Mouse (Mus musculus): ENCODE results near the gene Ms4a3. TPM values are rescaled to one million over a fixed set of nuclear protein-coding genes. Genes with fewer than 3 reads are reported as not detected.

Ms4a3 gene
- polyA plus RNA-seq (2015; fragmentation: Nextera tagmentation; extraction: Ambion mirVana): not detected in 2 replicates

GRCm38 (mm10) chr19:11640732-11641131 is at the start of gene Ms4a3:
TSS of gene Ms4a3 (minus strand) at chr19:11640851.
- WGBS: 70% methylated on average over 1 of the region's 1 CpGs
- ATAC-seq (ENCODE audit: low FRiP score, low TSS enrichment): no peak
- Histone ChIP-seq H3K4me3 (ENCODE audit: low read length) (no peak within 1 kb of the TSS), H3K9ac (replicated peaks; ENCODE audit: low read length) (no peak within 1 kb of the TSS), H3K9me3 (ENCODE audit: low read length) (no peaks in the 10 kb centered on the region), H3K27ac (ENCODE audit: low read length) (no peak within 1 kb of the TSS), H3K4me1 (ENCODE audit: insufficient read depth, low read length) (no peaks in the 10 kb centered on the region), H3K36me3 (ENCODE audit: insufficient read depth, low read length) (no peaks in the 10 kb centered on the region), H3K27me3 (ENCODE audit: insufficient read depth, low read length) (no peaks in the 10 kb centered on the region), H3K4me2 (replicated peaks; ENCODE audit: low read depth, low read length) (no peak within 1 kb of the TSS)

- Histone ChIP-seq H3K9ac (replicated peaks; ENCODE audit: low read length) (no peak overlapping the region), H3K4me1 (ENCODE audit: insufficient read depth, low read length) (no peaks in the 10 kb centered on the region), H3K36me3 (ENCODE audit: insufficient read depth, low read length) (no peaks in the 10 kb centered on the region), H3K4me3 (ENCODE audit: low read length) (no peak overlapping the region), H3K4me2 (replicated peaks; ENCODE audit: low read depth, low read length) (no peak overlapping the region), H3K27ac (ENCODE audit: low read length) (no peak overlapping the region), H3K9me3 (ENCODE audit: low read length) (no peaks in the 10 kb centered on the region), H3K27me3 (ENCODE audit: insufficient read depth, low read length) (no peaks in the 10 kb centered on the region)
- no peak for ATAC-seq (ENCODE audit: low FRiP score, low TSS enrichment)
These were observed 20.9 kb upstream of the Ms4a3 start for GRCm38 (mm10) chr19:11661562-11661961.

- Histone ChIP-seq H3K9me3 (ENCODE audit: low read length) (no peaks in the 10 kb centered on the region), H3K27me3 (ENCODE audit: insufficient read depth, low read length) (no peaks in the 10 kb centered on the region), H3K4me1 (ENCODE audit: insufficient read depth, low read length) (no peaks in the 10 kb centered on the region), H3K36me3 (ENCODE audit: insufficient read depth, low read length) (no peaks in the 10 kb centered on the region), H3K4me2 (replicated peaks; ENCODE audit: low read depth, low read length) (no peak within 1 kb of the TSS), H3K4me3 (ENCODE audit: low read length) (no peak within 1 kb of the TSS), H3K9ac (replicated peaks; ENCODE audit: low read length) (no peak within 1 kb of the TSS), H3K27ac (ENCODE audit: low read length) (no peak within 1 kb of the TSS)
- WGBS: 93% methylated on average over 5 of the region's 5 CpGs
- no peak for ATAC-seq (ENCODE audit: low FRiP score, low TSS enrichment)
These were observed 19.8 kb upstream of the Ms4a3 start, which contains the start of gene Oosp2 for GRCm38 (mm10) chr19:11660459-11660858. TSS of gene Oosp2 (minus strand) at chr19:11660559.

GRCm38 (mm10) chr19:11659142-11659541 is 18.5 kb upstream of the Ms4a3 start:
- H3K36me3 ChIP-seq (ENCODE audit: insufficient read depth, low read length): no peaks in the 10 kb centered on the region
- no peaks in the 10 kb centered on the region for H3K27me3 ChIP-seq (ENCODE audit: insufficient read depth, low read length)
- 76% methylated on average over 2 of the region's 2 CpGs for WGBS
- H3K4me3 ChIP-seq (ENCODE audit: low read length): no peak overlapping the region
- no peak overlapping the region for H3K9ac ChIP-seq (replicated peaks; ENCODE audit: low read length)
- no peak overlapping the region for H3K4me2 ChIP-seq (replicated peaks; ENCODE audit: low read depth, low read length)
- no peaks in the 10 kb centered on the region for H3K4me1 ChIP-seq (ENCODE audit: insufficient read depth, low read length)
- no peak for ATAC-seq (ENCODE audit: low FRiP score, low TSS enrichment)
- no peaks in the 10 kb centered on the region for H3K9me3 ChIP-seq (ENCODE audit: low read length)
- no peak overlapping the region for H3K27ac ChIP-seq (ENCODE audit: low read length)

GRCm38 (mm10) chr19:11649564-11649963 is 8.9 kb upstream of the Ms4a3 start:
- Histone ChIP-seq H3K4me2 (replicated peaks; ENCODE audit: low read depth, low read length) (no peak overlapping the region), H3K9ac (replicated peaks; ENCODE audit: low read length) (no peak overlapping the region), H3K4me1 (ENCODE audit: insufficient read depth, low read length) (no peaks in the 10 kb centered on the region), H3K36me3 (ENCODE audit: insufficient read depth, low read length) (no peaks in the 10 kb centered on the region), H3K9me3 (ENCODE audit: low read length) (no peaks in the 10 kb centered on the region), H3K4me3 (ENCODE audit: low read length) (no peak overlapping the region), H3K27me3 (ENCODE audit: insufficient read depth, low read length) (no peaks in the 10 kb centered on the region), H3K27ac (ENCODE audit: low read length) (no peak overlapping the region)
- 82% methylated on average over 4 of the region's 4 CpGs for WGBS
- no peak for ATAC-seq (ENCODE audit: low FRiP score, low TSS enrichment)

GRCm38 (mm10) chr19:11646166-11646565 is 5.5 kb upstream of the Ms4a3 start:
- WGBS: 83% methylated on average over 3 of the region's 3 CpGs
- H3K27ac ChIP-seq (ENCODE audit: low read length): no peak overlapping the region
- no peak overlapping the region for H3K4me2 ChIP-seq (replicated peaks; ENCODE audit: low read depth, low read length)
- H3K9me3 ChIP-seq (ENCODE audit: low read length): no peaks in the 10 kb centered on the region
- no peak overlapping the region for H3K9ac ChIP-seq (replicated peaks; ENCODE audit: low read length)
- no peak overlapping the region for H3K4me3 ChIP-seq (ENCODE audit: low read length)
- no peaks in the 10 kb centered on the region for H3K27me3 ChIP-seq (ENCODE audit: insufficient read depth, low read length)
- no peak for ATAC-seq (ENCODE audit: low FRiP score, low TSS enrichment)
- H3K36me3 ChIP-seq (ENCODE audit: insufficient read depth, low read length): no peaks in the 10 kb centered on the region
- H3K4me1 ChIP-seq (ENCODE audit: insufficient read depth, low read length): no peaks in the 10 kb centered on the region

GRCm38 (mm10) chr19:11639038-11639437 is 1.6 kb downstream of the Ms4a3 start:
- Histone ChIP-seq H3K4me2 (replicated peaks; ENCODE audit: low read depth, low read length) (no peak overlapping the region), H3K36me3 (ENCODE audit: insufficient read depth, low read length) (no peaks in the 10 kb centered on the region), H3K27me3 (ENCODE audit: insufficient read depth, low read length) (no peaks in the 10 kb centered on the region), H3K27ac (ENCODE audit: low read length) (no peak overlapping the region), H3K9ac (replicated peaks; ENCODE audit: low read length) (no peak overlapping the region), H3K4me1 (ENCODE audit: insufficient read depth, low read length) (no peaks in the 10 kb centered on the region), H3K4me3 (ENCODE audit: low read length) (no peak overlapping the region), H3K9me3 (ENCODE audit: low read length) (no peaks in the 10 kb centered on the region)
- no peak for ATAC-seq (ENCODE audit: low FRiP score, low TSS enrichment)
- 75% methylated on average over 4 of the region's 4 CpGs for WGBS

- no peak overlapping the region for H3K4me3 ChIP-seq (ENCODE audit: low read length)
- H3K27me3 ChIP-seq (ENCODE audit: insufficient read depth, low read length): no peaks in the 10 kb centered on the region
- H3K4me2 ChIP-seq (replicated peaks; ENCODE audit: low read depth, low read length): no peak overlapping the region
- H3K27ac ChIP-seq (ENCODE audit: low read length): no peak overlapping the region
- ATAC-seq (ENCODE audit: low FRiP score, low TSS enrichment): no peak
- no peaks in the 10 kb centered on the region for H3K36me3 ChIP-seq (ENCODE audit: insufficient read depth, low read length)
- no peaks in the 10 kb centered on the region for H3K4me1 ChIP-seq (ENCODE audit: insufficient read depth, low read length)
- no peaks in the 10 kb centered on the region for H3K9me3 ChIP-seq (ENCODE audit: low read length)
- H3K9ac ChIP-seq (replicated peaks; ENCODE audit: low read length): no peak overlapping the region
- 79% methylated on average over 5 of the region's 5 CpGs for WGBS
These were observed 5.1 kb downstream of the Ms4a3 start for GRCm38 (mm10) chr19:11635572-11635971.

GRCm38 (mm10) chr19:11634330-11634729 is 6.3 kb downstream of the Ms4a3 start:
- ATAC-seq (ENCODE audit: low FRiP score, low TSS enrichment): no peak
- Histone ChIP-seq H3K36me3 (ENCODE audit: insufficient read depth, low read length) (no peaks in the 10 kb centered on the region), H3K4me1 (ENCODE audit: insufficient read depth, low read length) (no peaks in the 10 kb centered on the region), H3K27ac (ENCODE audit: low read length) (no peak overlapping the region), H3K4me2 (replicated peaks; ENCODE audit: low read depth, low read length) (no peak overlapping the region), H3K27me3 (ENCODE audit: insufficient read depth, low read length) (no peaks in the 10 kb centered on the region), H3K4me3 (ENCODE audit: low read length) (no peak overlapping the region), H3K9me3 (ENCODE audit: low read length) (no peaks in the 10 kb centered on the region), H3K9ac (replicated peaks; ENCODE audit: low read length) (no peak overlapping the region)
- 78% methylated on average over 2 of the region's 2 CpGs for WGBS

GRCm38 (mm10) chr19:11633732-11634131 is 6.9 kb downstream of the Ms4a3 start:
- Histone ChIP-seq H3K9me3 (ENCODE audit: low read length) (no peaks in the 10 kb centered on the region), H3K4me1 (ENCODE audit: insufficient read depth, low read length) (no peaks in the 10 kb centered on the region), H3K27me3 (ENCODE audit: insufficient read depth, low read length) (no peaks in the 10 kb centered on the region), H3K9ac (replicated peaks; ENCODE audit: low read length) (no peak overlapping the region), H3K36me3 (ENCODE audit: insufficient read depth, low read length) (no peaks in the 10 kb centered on the region), H3K4me3 (ENCODE audit: low read length) (no peak overlapping the region), H3K27ac (ENCODE audit: low read length) (no peak overlapping the region), H3K4me2 (replicated peaks; ENCODE audit: low read depth, low read length) (no peak overlapping the region)
- no peak for ATAC-seq (ENCODE audit: low FRiP score, low TSS enrichment)
- 84% methylated on average over 1 of the region's 1 CpGs for WGBS
